Mouse (Mus musculus): ENCODE results near the gene Tlcd1. TPM values are rescaled to one million over a fixed set of nuclear protein-coding genes. Genes with fewer than 3 reads are reported as not detected.
"Not testable (repeated sequence)": the region's sequence is repeated elsewhere in the genome, so short reads cannot be mapped to it uniquely, and the experiment has no call there.

Gene Tlcd1
- 10 to 100 TPM; 15.4 to 17.3 TPM for total RNA-seq (2021)

GRCm38 (mm10) chr11:78176402-78176862 is at the start of gene Tlcd1, which contains the start of gene Nek8:
Tlcd1 (plus strand) TSS chr11:78176711.
Nek8 (minus strand) TSS chr11:78176675.
- intact Hi-C loops (cut with DNase I), result loop anchor here (5.0 kb wide), 1 partner anchor 139 kb away; the partner anchor contains the start of gene Flot2
- peak; percentile 87 for DNase-seq

DNA sequence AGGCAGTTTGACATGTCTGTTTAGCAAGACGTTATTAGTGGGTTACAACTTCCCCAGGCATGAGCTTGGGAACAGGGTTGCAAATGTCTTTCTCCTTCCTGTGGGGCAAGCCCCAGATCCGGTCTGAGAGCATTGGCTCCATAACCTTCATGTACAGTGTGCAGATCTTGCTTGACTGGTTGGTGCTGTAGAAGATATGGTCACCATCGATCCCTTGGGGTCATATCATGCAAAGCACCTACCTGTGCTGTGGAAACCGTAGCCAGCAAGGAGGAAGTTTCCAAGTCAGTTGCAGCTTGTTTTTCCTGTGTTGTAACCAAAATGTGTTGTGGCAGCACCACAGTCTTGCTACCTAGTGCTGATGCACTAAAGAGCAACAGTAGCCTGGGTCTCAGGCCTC is 49.8 kb upstream of the Tlcd1 start:
- intact Hi-C loops (cut with DNase I), result no loop called here
- DNase-seq, result no peak

- intact Hi-C loops (cut with DNase I), result no loop called here
- DNase-seq, result no peak
Observed at GRCm38 (mm10) chr11:78129458-78129857, 47.1 kb upstream of the Tlcd1 start.

DNA sequence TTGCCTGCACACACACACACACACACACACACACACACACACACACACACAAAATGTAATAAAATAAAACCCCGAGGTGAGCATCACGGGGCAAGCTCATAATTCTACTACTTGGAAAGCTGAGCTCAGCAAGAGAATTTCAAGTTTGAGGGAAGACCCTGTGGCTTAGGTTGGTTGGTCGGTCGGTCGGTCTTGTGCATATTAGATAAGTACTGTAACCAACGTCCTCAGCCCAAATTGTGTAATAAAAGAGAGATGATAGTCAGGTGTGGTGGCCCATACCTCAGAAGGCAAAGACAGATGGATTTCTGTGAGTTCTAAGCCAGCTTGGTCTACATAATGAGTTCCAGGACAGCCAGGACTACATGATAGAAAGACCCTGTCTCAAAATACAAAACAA is 42.6 kb upstream of the Tlcd1 start:
- DNase-seq, result no peak
- intact Hi-C loops (cut with DNase I), result no loop called here

DNA sequence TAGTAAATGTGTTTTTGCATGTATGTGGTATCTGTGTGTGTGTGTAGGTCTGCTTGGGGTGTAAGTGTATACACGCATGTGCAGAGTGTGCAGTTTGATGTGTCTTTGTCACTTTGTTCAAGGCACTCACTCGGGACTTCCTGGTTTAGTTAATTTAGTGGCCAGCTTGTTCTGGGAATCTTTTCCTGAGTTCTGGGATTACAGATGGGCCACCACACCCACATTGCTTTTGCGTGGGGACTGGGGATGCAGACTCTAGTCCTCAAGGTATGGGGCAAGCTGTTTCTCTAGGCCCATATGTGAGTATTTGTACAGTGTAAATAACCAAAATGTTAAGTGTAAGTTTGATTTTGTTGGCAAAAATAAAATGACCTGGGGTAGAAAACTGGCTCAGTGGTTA is 42.2 kb upstream of the Tlcd1 start:
- intact Hi-C loops (cut with DNase I), result no loop called here
- no peak for DNase-seq

GRCm38 (mm10) chr11:78135314-78135713 is 41.2 kb upstream of the Tlcd1 start:
- intact Hi-C loops (cut with DNase I); DNase-seq: not testable (repeated sequence)

DNA sequence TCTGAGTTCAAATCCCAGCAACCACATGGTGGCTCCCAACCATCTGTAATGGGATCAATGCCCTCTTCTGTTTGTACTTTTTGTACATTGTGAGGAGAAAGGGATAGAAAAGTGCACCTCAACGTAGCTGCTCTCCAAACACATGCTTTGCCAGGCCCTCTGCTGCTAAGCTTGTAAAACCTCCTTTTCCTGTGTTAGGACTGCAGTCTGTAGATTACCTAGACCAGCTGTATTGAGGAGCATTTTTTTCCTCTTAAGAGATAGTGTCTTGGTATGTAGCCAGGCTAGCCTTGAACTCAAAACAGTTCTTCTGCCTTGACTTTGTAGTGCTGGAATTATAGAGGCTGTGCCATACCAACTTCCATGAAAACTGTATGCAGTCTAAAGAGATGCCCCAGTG is 40.4 kb upstream of the Tlcd1 start:
- DNase-seq, result no peak
- intact Hi-C loops (cut with DNase I), result no loop called here

GRCm38 (mm10) chr11:78137584-78137983 is 38.9 kb upstream of the Tlcd1 start:
- no peak for DNase-seq
- intact Hi-C loops (cut with DNase I), result no loop called here

GRCm38 (mm10) chr11:78138023-78138422 is 38.5 kb upstream of the Tlcd1 start:
- intact Hi-C loops (cut with DNase I), result no loop called here
- no peak for DNase-seq

- DNase-seq, result no peak
- intact Hi-C loops (cut with DNase I), result no loop called here
Observed at GRCm38 (mm10) chr11:78140665-78141064, 35.8 kb upstream of the Tlcd1 start.

- intact Hi-C loops (cut with DNase I), result no loop called here
- no peak for DNase-seq
Observed at GRCm38 (mm10) chr11:78143520-78143919, 33.0 kb upstream of the Tlcd1 start.

DNA sequence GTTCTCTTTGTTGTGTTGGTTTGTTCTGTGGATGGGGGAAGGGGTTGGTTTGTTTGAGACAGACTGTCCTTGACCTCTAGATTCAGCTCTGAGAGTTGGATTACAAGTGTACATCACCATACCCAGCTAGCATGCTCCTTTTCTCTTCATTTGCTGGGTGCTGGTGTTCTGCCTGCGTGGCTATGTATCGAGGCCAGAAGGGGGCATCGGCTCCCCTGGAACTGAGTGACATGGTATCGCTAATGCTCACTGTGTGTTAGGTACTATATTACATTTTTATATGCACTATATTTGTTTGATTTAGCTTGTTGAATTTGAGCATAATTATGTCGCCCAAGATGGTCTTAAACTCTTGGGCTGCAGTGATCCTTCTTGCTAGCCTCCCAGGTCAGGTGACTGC is 30.3 kb upstream of the Tlcd1 start:
- intact Hi-C loops (cut with DNase I), result no loop called here
- no peak for DNase-seq

DNA sequence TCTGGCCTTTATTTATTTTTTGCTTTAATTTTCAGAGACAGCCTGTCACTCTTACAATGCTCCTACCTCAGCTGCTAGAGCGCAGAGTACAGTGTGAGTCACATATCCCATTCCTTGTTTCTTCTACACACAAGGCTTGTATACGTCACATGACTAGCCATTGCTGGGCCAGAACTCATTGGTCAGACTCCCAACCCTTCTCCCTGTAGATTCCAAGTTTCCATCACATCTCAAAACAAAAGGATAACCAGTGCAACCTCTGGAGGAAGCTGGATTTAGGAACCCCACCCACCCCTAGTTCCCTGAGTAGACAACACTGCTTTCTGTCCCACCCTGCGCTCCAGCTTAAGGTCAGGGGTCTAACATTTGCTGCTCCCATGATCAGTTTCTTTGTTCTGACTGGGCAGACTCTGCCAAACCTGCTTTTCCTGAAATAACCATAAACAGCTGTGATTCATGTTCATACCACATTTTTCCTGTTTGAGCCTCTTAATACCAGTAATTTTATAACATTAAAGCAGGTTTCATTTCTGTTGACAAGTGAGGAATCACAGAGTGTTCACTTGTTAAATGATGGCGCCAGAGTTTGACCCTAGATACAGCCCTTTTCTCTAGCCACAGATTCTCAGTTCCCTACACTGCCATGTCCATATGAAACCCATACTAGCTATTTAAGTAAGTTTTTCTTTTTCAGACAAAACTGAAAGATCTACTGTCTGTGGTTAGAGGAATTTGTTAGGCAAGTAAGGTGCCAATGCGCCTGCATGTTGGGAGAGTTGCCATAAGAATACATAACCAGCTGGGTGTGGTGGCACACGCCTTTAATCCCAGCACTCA is 29.6 kb upstream of the Tlcd1 start:
- intact Hi-C loops (cut with DNase I), result no loop called here
- DNase-seq, result no peak

GRCm38 (mm10) chr11:78151161-78151560 is 25.4 kb upstream of the Tlcd1 start:
- intact Hi-C loops (cut with DNase I), result no loop called here
- DNase-seq, result no peak

DNA sequence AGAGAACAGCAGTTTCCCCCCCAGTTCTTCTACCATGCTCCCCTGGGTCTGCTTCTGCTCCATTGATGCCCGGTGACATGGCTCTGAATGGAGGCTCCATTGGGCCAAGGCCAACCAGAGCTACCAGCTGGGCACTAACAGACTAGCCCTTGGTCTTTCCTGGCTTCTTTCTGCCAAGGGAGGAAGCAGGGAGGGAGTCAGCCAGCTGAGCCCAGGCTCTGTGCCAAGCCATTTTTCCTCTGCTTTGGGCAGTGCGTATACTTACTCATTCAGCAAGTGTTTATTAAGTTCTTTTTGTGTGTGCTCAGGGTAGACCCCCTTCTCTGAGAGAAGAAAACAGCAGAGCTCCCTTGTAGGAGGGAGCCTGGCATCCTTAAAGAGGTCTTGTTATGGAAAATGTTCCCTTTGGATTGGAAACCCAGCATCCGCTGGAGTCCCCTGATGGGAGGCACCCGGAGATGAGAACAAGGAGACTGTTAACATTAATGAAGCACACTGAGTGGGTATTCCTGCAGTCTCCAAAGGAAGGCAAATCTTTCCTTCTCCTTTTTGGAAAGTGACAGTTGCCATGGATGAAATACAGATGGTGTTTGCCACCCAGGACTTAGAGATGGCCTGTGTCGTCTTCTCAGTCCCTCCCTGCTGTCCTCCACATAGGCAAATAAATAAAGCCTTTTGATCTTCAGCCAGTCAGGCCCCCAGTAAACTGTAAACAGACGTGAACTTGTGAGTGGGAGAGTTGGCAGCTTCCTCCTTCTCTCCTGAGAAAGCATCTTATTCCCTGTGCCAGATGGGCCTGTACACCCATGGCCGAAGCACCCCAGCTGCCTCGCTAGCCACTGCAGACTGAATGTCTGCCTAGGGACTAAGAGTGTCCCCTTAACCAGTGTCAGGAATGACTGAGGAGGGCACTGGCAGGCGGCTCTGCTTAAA is 23.9 kb upstream of the Tlcd1 start:
- peak; percentile 97 for DNase-seq
- intact Hi-C loops (cut with DNase I), result no loop called here

DNA sequence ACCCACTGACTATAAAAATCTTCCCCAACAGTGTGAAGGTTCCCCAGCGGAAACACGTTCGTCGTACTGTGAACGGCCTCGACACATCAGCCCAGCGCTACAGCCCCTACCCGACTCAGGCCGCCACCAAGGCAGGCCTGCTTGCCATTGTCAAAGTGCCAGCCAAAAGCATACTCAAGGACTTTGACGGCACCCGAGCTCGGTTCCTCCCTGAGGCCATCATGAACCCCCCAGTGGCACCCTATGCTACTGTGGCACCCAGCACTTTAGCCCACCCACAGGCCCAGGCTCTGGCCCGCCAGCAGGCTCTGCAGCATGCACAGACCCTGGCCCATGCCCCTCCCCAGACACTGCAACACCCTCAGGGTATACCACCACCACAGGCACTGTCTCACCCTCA is 22.7 kb upstream of the Tlcd1 start:
- intact Hi-C loops (cut with DNase I), result no loop called here
- no peak for DNase-seq

GRCm38 (mm10) chr11:78155674-78156073 is 20.8 kb upstream of the Tlcd1 start:
- intact Hi-C loops (cut with DNase I), result no loop called here
- DNase-seq, result no peak

GRCm38 (mm10) chr11:78156156-78156699 is 20.3 kb upstream of the Tlcd1 start:
- intact Hi-C loops (cut with DNase I), result no loop called here
- DNase-seq, result no peak

DNA sequence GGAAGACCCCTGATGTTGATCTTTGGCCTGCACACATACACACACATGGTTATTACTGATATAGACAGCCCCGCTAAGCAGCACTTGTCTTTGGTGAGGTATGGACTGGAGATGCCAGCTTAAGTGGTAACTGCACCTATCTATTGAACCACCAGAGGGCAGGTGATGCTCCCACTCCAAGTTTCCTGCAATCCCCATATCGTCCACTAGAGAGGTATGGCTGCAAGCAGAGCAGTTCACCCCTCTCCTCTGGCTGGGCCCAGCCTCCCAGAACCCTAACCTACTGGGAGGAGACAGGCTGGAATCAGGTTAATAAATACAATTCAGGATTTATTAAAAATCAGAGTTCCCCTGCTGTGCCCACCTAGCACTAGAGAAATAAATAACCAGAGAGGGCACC is 17.4 kb upstream of the Tlcd1 start:
- peak; percentile 74 for DNase-seq
- intact Hi-C loops (cut with DNase I), result no loop called here

- no peak for DNase-seq
- intact Hi-C loops (cut with DNase I), result no loop called here
Observed at GRCm38 (mm10) chr11:78159557-78159956, 17.0 kb upstream of the Tlcd1 start.

- intact Hi-C loops (cut with DNase I), result no loop called here
- no peak for DNase-seq
Observed at GRCm38 (mm10) chr11:78160171-78160570, 16.3 kb upstream of the Tlcd1 start.

Data from left cerebral cortex, postnatal 4 days (tissue).